Mouse (Mus musculus): ENCODE data around the gene Ccdc9b.

The Ccdc9b gene

GRCm38 (mm10) chr2:118778418-118778817 is 16.0 kb upstream of the Ccdc9b start:
- no peak for DNase-seq (ENCODE audit: low spot score)

- DNase-seq (ENCODE audit: low spot score): peak; percentile 76
These were observed 13.8 kb upstream of the Ccdc9b start for GRCm38 (mm10) chr2:118776295-118776694.

GRCm38 (mm10) chr2:118775846-118776245 is 13.4 kb upstream of the Ccdc9b start:
- DNase-seq (ENCODE audit: low spot score): peak; percentile 91

GRCm38 (mm10) chr2:118775396-118775795 is 12.9 kb upstream of the Ccdc9b start:
- DNase-seq (ENCODE audit: low spot score): peak; percentile 79

GRCm38 (mm10) chr2:118774536-118774935 is 12.1 kb upstream of the Ccdc9b start:
- no peak for DNase-seq (ENCODE audit: low spot score)

- DNase-seq (ENCODE audit: low spot score): peak; percentile 18
These were observed 9.9 kb upstream of the Ccdc9b start, which contains the start of gene Phgr1 for GRCm38 (mm10) chr2:118772158-118772874. Gene Phgr1 (plus strand): TSS chr2:118772769.

- peak; percentile 73 for DNase-seq (ENCODE audit: low spot score)
These were observed 3.9 kb upstream of the Ccdc9b start for GRCm38 (mm10) chr2:118766041-118767033.

GRCm38 (mm10) chr2:118764875-118765274 is 2.4 kb upstream of the Ccdc9b start:
- DNase-seq (ENCODE audit: low spot score): no peak

GRCm38 (mm10) chr2:118764094-118764831 is 1.8 kb upstream of the Ccdc9b start:
- DNase-seq (ENCODE audit: low spot score): peak; percentile 81

- DNase-seq (ENCODE audit: low spot score): peak; percentile 44
These were observed 1.0 kb upstream of the Ccdc9b start for GRCm38 (mm10) chr2:118763469-118763868.

GRCm38 (mm10) chr2:118762784-118763148 is 305 bp upstream of the Ccdc9b start:
- DNase-seq (ENCODE audit: low spot score): no peak

GRCm38 (mm10) chr2:118761358-118761757 is 1.1 kb downstream of the Ccdc9b start:
- peak; percentile 69 for DNase-seq (ENCODE audit: low spot score)

- peak; percentile 51 for DNase-seq (ENCODE audit: low spot score)
These were observed 2.0 kb downstream of the Ccdc9b start for GRCm38 (mm10) chr2:118760311-118761025.

GRCm38 (mm10) chr2:118759828-118760227 is 2.6 kb downstream of the Ccdc9b start:
- no peak for DNase-seq (ENCODE audit: low spot score)

- no peak for DNase-seq (ENCODE audit: low spot score)
These were observed 6.4 kb downstream of the Ccdc9b start for GRCm38 (mm10) chr2:118756103-118756502.

- DNase-seq (ENCODE audit: low spot score): no peak
These were observed 7.1 kb downstream of the Ccdc9b start for GRCm38 (mm10) chr2:118755407-118755806.

GRCm38 (mm10) chr2:118754143-118754542 is 8.3 kb downstream of the Ccdc9b start:
- DNase-seq (ENCODE audit: low spot score): no peak

GRCm38 (mm10) chr2:118752792-118753108 is 9.7 kb downstream of the Ccdc9b start:
- no peak for DNase-seq (ENCODE audit: low spot score)

- DNase-seq (ENCODE audit: low spot score): peak; percentile 57
These were observed 10.3 kb downstream of the Ccdc9b start for GRCm38 (mm10) chr2:118751896-118752791.

- DNase-seq (ENCODE audit: low spot score): no peak
These were observed 12.0 kb downstream of the Ccdc9b start for GRCm38 (mm10) chr2:118750476-118750875.

Data from adipocyte (in vitro differentiated cells).